Mouse (Mus musculus) cerebellum, adult 8-10 months (tissue): Measurements from ENCODE around the gene Olfr267.

ENCODE experiments used
- DNase-seq: peaks from one replicate; pipeline ENCODE4 v3.0.0; 2022

Olfr267 gene

DNA sequence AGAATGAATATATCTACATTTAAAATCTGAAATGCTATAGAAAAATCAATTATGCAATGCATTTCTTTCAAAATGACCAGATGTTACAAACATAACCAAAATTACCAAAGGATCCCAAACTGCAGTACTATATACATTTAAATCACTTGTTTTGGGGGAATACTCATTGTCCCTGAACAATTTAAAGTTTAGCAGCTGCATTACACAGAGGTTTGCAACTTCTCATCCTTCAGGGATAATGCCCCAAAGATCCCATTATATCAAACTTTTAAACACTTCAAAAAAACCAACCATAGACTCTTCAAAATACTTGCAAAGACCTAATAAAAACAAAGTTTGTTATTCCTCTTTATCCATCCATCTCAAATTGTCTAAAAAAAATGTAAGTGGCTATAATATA lies at the start of gene Olfr267:
Gene Olfr267 (minus strand): TSS at position 101 of the 400 bp plus-strand sequence.
- no peak for DNase-seq

GRCm38 (mm10) chr4:58832908-58833307 lies 45.4 kb upstream of the Olfr267 start:
- no peak for DNase-seq

DNA sequence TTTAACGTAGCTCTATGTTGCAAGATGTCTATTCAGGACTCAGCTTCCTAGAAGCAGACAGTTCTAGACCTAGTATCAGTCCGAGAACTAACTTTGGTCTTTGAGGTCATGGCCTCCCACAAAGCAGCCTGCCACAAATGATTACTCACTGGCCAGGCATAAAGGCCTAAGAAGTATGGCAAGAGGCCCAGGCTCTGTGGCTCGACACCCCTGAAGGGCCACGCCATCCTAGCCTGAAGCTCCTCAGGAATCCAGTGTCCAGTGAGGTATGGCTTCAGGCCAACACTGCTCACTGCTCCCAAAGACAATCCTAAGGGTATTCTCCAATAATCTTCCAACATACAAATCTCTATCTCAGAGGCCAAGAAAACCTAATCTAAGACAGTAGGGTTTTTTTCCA lies 38.4 kb upstream of the Olfr267 start:
- DNase-seq = no peak

- no peak for DNase-seq
These were observed 857 bp downstream of the Olfr267 start for GRCm38 (mm10) chr4:58786659-58787058.

DNA sequence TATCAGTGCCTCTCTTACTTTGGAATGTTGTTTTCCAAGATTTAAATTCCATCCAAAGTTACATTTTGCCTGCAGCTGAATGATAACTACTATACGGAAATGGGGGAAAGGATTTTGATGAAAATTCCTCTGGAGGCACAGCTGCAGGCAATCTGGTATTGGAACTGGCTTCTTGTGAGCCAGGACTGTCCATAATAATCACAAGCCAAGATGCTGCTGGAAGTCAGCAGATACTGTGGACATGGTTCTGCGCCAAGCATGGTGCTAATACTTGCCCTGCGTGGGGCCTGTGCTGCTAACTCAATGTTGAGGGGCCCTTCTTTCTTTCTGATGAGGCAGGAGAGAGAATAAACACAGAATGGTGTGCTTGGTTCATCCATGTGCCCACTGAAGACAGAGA lies 24.1 kb downstream of the Olfr267 start:
- no peak for DNase-seq

DNA sequence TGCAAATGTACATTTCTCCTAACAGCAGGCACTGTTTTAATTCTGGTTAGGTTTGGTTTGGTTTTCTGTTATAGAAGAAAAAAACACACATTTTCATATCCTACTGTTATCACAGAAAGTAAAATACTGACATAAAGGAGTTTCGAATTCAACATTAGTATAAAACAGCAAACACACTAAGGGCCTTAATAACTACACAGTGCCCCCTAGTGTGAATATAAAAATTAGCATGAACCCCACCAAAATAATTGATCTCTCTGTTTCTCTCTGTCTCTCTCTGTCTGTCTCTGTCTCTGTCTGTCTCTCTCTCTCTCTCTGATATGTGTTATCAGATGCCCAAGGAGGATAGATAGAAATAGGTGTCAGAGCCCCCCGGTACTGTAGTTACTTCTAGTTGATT lies 38.0 kb downstream of the Olfr267 start:
- no peak for DNase-seq

GRCm38 (mm10) chr4:58749101-58749500 lies 38.4 kb downstream of the Olfr267 start:
- no peak for DNase-seq

DNA sequence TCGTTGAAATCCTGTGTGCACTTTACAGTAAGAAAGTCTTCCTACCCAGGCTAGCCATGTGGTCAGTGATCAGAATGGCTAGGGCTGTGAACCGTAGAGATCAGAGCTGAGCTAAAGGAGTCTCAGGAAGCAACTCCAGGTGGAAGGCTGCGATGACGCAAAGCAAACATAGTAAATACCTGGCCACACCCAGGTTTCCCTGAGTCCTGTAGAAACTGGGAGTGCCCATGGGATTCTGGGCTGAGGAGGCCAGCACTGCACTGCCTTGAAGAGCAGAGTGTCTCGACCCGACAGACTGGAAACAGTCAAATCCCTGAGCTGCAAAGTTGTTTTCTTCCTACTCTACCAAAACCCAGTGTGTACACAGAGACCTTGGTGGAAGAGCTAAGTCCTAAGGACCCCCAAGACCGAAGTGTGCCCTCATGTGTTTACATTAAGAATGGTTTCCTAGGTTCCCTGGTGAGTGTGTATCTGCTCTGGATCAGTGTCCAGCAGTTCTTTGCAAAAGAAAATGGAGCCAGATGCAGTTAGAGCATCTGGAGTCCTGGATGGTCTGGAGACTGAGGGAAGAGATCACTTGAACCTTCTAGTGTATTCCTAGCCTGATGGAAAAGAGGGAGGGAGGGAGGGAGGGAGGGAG lies 41.8 kb downstream of the Olfr267 start:
- DNase-seq = no peak

GRCm38 (mm10) chr4:58736867-58737633 lies 50.5 kb downstream of the Olfr267 start:
- DNase-seq = no peak
